Mouse (Mus musculus) right cerebral cortex, adult 2 months (tissue): ENCODE data around the gene Cct3.
"Not testable (repeated sequence)": the region's sequence is repeated elsewhere in the genome, so short reads cannot be mapped to it uniquely, and the experiment has no call there.

Source experiments
- DNase-seq, 2 experiments: peaks; one replicate each; pipeline ENCODE4 v3.0.0; 2021 to 2022; ENCODE audit warnings: low spot score in 2 of 2

The Cct3 gene

GRCm38 (mm10) chr3:88296561-88297318, at the start of gene Cct3, which contains the start of gene Tsacc:
Gene Cct3 (plus strand): TSS chr3:88297116.
Gene Tsacc (minus strand): TSS chr3:88296999.
- DNase-seq, result peak; percentile 94 to 97

- DNase-seq, result no peak
Observed at GRCm38 (mm10) chr3:88247666-88248065, 49.2 kb upstream of the Cct3 start.

DNA sequence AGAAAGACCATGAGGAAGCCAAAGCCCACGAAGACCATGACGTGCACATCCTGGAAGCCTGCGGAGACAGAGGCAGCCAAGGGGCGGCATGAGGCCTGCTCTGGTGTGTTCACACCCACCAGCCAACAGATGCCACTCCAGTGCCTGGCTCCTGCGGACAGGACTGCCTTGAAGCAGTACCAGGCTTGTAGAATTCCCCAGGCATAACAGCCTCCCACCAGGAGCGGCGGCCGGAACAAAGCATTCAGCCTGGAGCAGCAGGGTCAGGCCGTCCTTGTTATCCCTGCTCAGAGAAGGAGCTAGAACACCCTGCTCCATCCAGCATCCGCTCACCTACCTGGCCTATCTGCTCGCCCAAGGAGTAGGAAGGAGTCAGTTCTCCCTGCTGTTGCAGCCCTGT, 48.5 kb upstream of the Cct3 start:
- peak in 1 of 2 experiments; percentile 7 for DNase-seq

GRCm38 (mm10) chr3:88252739-88253138, 44.2 kb upstream of the Cct3 start:
- DNase-seq, result no peak

DNA sequence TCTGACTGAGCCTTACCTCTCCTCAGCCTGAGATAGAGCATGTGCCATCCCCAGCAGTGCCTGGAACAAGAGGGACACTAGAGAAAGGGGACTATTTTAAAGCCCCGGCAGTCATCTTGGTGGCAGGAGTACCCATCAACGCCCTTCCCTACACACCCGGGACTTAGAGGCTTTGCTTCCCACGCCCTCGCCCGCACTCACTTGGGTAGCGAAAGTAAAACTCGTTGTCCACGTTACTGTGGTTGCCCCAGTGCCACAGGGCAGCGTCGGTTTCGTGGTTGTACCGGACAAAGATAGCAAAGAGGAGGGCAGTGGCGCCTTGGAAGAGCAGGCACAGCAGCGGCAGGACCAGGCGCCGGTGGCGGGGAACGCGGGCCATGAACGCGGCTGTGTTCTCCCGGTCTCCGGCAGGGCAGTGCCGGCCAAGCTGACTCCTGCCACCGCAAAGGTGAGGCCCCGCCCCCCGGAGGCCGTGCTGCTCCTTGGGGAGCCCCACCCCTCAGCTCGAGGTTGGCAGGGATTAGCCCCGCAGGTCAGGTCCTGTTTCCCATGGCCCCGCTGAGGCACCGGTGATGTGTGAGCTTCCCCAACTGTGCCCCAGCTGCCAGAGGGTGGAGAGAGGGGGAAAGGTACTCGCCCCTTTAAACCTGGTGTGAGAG, 42.5 kb upstream of the Cct3 start, which contains the start of gene Rhbg:
Gene Rhbg (minus strand): TSS at position 442 of the 659 bp plus-strand sequence.
- DNase-seq, result peak in 1 of 2 experiments; percentile 6

DNA sequence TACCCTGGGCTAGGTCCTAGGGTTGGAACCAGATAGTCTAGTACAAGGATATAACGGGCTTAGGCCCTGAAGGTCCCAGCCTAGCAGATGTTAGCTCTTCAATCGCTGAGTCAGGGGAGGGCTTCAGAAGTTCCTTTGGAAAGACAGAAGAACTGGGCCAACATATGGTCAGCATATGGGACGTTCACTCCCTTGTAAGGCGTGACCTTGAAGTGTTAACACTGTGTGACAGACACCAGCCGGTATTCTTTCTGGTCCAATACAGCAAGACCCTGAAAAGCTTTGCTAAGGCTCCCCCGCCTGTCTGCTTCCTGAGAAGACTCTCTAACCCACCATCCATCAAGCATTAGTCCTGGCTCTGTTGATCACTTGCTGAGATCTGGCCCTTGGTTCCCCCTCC, 41.0 kb upstream of the Cct3 start:
- DNase-seq, result no peak

DNA sequence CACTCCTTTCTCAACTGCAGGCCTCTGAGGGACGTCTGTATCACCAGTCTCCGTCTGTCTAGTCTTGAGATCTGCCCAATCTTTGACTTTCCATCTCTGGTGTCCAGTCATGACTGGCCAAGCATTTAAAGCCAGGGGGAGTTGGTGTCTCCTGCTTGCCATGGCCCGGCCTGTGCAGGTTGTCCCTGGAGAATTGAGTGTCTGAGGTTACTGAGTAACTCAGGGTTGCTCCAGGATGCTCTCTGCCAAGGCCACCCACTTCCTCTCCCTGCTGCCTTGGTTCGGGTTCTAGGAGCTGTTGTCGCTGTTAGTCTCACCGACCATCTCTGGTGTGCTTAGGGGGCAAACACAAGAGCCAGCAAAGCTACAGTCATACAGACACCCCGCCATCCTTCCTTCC, 40.5 kb upstream of the Cct3 start:
- DNase-seq, result no peak

DNA sequence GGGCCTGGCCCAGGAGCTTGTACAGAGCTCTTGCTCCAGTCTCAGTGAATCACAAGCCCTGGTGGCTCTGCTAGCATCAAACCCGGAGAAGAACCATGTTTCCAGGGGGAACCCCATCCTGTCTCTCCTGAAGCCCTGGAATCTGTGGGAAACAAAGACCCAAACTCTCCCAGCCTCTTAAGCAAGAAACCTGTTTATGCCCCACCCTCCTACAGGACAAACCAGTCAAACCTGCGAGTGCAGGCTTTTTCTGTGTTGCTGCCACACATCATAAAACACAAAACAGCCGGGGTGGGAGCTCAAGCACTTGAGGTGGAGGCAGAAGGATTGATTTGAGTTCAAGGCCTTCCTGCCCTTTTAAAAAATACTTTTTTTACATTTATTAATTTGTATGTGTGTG, 34.6 kb upstream of the Cct3 start:
- no peak for DNase-seq

- not testable (repeated sequence) for DNase-seq
Observed at GRCm38 (mm10) chr3:88268014-88268413, 28.9 kb upstream of the Cct3 start.

DNA sequence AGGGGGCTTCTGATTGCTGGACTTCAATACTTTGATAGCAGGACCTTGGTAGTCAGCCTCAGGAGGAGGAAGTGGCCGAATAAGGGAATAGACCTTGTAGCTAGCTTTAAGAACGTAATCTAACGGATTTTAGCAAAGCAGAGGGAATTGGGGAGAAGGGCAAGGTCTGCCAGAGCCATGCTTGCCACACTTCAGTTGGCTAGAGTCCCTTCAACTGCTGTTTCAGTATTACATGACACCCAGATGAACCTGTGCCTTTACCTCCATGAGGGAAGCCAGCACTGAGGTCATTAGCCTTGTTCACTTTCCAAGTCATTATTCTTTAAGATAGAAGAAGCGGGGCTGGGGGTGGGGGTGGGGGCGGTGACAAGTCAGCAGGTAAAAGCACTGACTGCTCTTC, 27.9 kb upstream of the Cct3 start:
- DNase-seq, result no peak

DNA sequence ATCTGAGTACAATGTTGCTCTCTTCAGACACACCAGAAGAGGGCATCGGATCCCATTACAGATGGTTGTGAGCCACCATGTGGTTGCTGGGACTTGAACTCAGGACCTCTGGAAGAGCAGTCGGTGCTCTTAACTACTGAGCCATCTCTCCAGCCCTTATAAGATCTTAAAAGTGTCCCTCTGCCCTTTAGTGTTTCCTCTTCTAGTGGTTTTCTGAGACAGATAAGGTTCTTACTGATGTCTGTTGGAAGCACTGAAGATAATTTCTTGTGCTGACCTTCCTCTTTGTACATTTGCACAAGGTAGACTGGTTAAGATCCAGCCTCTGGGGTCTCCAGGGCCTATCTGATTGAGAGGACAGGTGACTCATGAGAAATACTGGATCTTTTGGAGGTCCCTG, 25.6 kb upstream of the Cct3 start:
- DNase-seq, result not testable (repeated sequence)

- no peak for DNase-seq
Observed at GRCm38 (mm10) chr3:88271859-88272258, 25.1 kb upstream of the Cct3 start.

DNA sequence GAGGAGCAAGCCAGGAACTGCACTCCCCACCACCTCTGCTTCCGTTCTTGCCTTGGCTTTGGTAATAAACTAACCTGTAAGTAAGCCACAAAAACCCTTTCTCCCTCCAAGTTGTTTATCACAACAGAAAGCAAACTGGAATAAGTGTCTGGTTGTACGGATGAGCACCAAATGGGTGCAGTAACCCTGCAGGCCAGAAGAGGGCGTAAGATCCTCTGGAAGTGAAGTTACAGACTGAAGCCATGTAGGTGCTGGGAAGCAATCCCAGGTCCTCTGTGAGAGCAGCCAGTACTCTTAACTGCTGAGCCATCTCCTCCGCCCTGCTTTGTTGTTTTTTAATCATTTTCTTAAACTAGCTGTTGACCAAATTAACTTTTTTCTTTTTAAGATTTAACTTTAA, 22.9 kb upstream of the Cct3 start:
- no peak for DNase-seq

- no peak for DNase-seq
Observed at GRCm38 (mm10) chr3:88276121-88276520, 20.8 kb upstream of the Cct3 start.

GRCm38 (mm10) chr3:88276529-88277143, 20.3 kb upstream of the Cct3 start:
- DNase-seq, result peak; percentile 31 to 40

DNA sequence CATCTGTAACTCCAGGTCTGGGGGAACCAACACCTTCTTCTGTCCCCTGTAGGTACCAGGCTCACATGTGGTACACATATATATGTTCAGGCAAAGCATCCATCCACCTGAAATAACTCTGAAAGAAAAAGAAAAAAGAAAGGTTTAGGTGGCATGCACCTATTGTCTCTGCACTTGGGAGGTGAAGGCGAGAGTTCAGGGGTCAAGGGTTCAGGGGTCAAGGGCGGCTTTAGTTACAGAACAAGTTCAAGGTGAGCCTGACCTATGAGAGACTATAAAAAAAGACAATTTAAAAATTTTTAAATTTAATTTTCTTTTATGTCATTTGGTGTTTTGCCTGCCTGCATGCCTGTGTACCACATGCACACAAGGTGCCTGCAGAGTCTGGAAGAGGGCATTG, 16.9 kb upstream of the Cct3 start:
- DNase-seq, result no peak

DNA sequence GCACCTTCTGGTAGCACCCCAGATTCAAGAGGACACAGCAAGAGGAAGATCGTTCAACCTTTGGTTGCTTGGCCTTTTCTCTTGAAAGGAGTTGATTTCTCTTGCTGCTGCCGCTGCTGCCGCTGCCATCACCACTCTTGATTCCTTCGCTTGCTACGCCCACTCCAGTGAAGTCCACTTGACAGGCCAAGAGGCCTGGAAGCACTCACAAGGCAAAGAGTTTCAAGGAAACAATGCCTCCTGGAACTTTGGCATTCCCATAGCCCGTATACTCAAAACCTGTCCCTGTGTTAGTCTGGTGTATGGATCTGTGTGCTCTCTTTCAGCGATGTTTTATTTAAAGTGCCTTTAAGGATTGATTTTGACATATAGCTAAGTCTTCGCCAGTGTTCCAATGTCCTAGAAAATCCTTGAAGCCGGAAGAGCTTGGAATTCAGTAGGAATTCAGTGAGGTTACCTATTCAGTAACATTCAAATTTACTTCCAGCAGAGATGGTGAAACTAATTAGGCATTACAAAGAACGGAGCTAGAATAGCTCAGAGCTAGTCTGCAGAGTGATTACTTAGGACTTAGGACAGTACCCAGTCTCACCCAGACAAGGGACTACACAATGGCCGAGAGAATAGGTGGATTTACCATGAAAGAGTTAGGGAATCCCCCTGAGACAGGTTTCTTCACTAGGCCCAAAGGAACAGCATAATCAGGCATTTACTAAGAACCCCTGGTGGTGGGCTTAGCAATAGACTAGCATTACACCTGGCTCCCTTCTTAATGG, 15.6 kb upstream of the Cct3 start:
- not testable (repeated sequence) for DNase-seq

GRCm38 (mm10) chr3:88284815-88285564, 11.9 kb upstream of the Cct3 start:
- not testable (repeated sequence) for DNase-seq

GRCm38 (mm10) chr3:88285565-88285895, 11.4 kb upstream of the Cct3 start:
- DNase-seq, result not testable (repeated sequence)

DNA sequence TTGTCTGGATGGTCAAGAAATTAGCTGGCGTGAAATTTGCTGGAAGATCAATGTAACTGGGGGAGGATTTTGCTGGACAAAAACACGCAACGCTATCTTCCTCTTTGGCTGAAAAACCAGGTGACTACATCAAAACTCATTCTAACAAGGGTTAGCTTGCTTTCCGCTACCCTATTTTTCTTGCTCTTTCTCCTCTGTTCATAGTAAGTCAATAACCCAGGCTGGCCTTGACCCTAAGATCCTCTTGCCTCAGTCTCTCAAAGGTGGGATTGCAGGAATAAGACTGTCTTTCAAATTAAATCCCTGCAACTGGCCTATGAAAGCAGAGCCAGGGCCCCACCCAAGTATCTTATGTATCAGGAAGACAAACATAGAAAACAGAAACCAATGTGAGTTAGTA, 9.8 kb upstream of the Cct3 start, which contains the start of gene Gm38392:
Gene Gm38392 (minus strand): TSS at position 101 of the 400 bp plus-strand sequence.
- DNase-seq, result no peak

DNA sequence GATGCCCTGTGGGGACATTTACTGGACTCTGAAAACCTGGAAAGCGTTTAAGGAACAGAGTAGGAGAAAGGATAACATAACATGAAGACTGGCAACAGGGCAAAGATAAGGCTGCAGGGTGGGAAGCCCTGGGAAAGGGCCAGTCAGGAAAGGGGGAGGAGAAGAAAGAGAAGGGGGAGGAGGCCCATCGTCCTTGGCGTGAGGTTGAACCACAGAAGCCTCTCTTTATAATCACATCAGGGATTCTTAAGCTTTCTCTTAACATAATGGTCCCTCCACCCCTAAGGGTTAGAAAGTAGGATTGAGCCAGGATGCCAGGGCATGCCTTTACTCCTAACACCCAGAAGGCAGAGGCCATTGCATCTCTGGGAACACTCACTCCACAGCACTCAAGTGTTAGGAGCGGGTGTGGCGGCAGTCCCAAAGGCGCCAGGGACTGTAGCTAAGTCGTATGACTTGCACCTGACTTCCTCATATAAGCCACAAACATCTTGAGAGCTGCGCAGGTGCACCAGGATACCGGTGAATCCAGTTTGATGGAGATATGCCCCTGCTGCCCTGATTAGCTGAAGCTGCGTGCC, 8.7 kb upstream of the Cct3 start:
- DNase-seq, result not testable (repeated sequence)
